Mouse (Mus musculus) E14TG2a.4 (cell line): ENCODE measurements around the gene Bace2.

ENCODE experiments used
- CTCF ChIP-seq: conservative IDR thresholded peaks from 2 replicates; pipeline ENCODE4 v1.5.1; 2014; ENCODE audit warnings: low read length
- NANOG ChIP-seq: IDR thresholded peaks from 2 replicates; pipeline ENCODE4 v1.6.1; 2014; ENCODE audit warnings: borderline replicate concordance, low read length, mixed read lengths
- POU5F1 ChIP-seq: IDR thresholded peaks from 2 replicates; pipeline ENCODE4 v1.6.1; 2014; ENCODE audit warnings: low read length, borderline replicate concordance

DNA sequence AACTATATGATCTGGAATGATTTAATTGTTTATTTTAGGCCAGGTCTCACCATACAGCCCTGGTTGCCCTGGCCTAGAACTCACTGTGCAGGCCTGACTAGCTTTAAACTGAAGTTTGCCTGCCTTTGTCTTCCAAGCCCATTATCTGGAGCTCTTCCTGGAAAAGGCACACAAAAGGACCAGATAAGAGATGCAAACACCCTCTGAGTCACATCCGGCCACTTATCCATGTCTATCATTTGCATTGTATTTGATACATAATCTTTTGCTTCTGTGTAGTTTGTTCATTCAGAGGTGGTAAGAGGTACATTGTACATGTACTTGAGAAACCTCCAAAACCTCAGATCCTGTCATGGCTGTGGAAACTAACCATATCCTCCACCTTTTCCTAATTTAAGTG is 67.1 kb downstream of the Bace2 start:
- TF ChIP-seq CTCF (no peak), POU5F1 (no peak), NANOG (no peak)
